Mouse (Mus musculus): Measurements from ENCODE around the gene Capn8.
"Not testable (repeated sequence)": the region's sequence is repeated elsewhere in the genome, so short reads cannot be mapped to it uniquely, and the experiment has no call there.

The Capn8 gene

DNA sequence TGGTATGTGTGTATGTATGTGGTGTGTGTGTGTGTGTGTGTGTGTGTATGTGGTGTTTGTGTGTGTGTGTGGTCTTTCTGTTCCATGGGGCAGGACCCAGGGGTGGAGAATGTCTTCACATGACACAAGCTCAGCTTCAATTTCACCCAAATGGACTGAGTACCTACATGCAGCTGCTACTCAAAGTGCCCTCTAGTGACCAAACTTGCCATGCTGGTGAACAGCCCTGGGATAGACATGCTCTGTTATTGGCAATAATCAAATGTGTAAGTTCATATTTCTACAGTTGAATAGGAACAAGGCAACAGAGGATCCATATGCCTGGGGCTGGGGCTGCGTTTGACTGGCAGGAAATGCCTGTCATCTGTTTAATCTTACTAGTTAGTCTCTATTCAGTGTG lies 50.7 kb downstream of the Capn8 start:
- no peak for DNase-seq (ENCODE audit: extremely low spot score, low spot score)

DNA sequence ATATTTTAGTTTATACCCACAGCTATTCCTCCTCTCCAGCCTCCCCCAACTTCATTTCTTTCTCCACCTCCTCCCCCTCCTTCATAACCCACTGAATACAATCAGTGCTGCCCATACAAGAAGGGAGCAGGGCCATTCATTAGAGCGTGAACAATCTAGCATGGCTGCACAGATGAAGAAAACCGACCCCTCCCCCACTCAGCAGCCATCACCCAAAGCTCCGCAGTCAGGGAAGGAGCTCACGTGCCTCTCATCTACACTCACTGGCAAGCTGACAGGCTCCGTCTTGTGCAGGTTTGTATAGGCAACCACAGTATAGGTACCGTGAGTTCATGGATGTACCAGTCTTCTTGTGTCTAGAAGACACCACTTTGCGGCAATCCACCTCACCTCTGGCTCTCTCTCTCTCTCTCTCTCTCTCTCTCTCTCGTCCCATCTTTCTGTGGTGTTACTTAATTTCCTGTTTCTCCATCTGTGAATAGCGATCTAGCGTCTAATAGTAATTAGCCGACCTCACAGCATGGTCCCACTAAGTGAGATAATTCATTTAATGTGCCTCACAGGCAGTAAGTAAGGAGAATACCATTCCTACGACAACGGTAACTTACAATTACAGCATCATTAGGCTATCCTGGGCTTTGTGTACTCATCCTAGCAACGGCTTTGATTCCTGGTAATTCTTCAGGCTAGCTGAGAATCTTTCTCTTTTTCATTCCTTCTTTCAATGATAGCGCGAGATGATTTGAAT lies 53.6 kb downstream of the Capn8 start:
- DNase-seq (ENCODE audit: extremely low spot score, low spot score) = no peak

DNA sequence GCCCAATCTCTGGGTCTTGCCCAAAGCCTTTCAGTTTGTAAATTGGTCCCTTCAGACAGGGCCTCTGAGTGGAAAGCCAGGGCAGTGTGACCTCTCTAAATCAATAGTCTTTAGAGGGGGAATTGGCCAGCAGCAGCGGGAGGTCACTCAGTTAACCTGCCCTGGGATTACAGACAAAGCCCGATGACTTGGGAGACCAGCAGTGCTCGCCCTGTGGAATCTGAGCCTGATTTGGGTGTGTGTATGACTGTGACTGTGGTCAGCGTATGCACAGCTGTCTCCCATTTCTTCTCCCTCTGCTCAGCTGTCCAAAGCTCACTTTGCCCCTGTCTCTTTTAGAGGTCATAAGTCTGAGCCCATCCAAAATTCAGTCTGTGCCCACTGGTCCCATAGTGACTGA lies 55.7 kb downstream of the Capn8 start:
- no peak for DNase-seq (ENCODE audit: extremely low spot score, low spot score)

- DNase-seq (ENCODE audit: extremely low spot score, low spot score) = no peak
Observed at GRCm38 (mm10) chr1:182621256-182621655, 56.4 kb downstream of the Capn8 start.

GRCm38 (mm10) chr1:182626197-182626596 lies 61.4 kb downstream of the Capn8 start:
- no peak for DNase-seq (ENCODE audit: extremely low spot score, low spot score)

GRCm38 (mm10) chr1:182629228-182629627 lies 64.4 kb downstream of the Capn8 start:
- DNase-seq (ENCODE audit: extremely low spot score, low spot score) = no peak

- no peak for DNase-seq (ENCODE audit: extremely low spot score, low spot score)
Observed at GRCm38 (mm10) chr1:182633712-182634294, 69.0 kb downstream of the Capn8 start.

- no peak for DNase-seq (ENCODE audit: extremely low spot score, low spot score)
Observed at GRCm38 (mm10) chr1:182639016-182639415, 74.2 kb downstream of the Capn8 start.

DNA sequence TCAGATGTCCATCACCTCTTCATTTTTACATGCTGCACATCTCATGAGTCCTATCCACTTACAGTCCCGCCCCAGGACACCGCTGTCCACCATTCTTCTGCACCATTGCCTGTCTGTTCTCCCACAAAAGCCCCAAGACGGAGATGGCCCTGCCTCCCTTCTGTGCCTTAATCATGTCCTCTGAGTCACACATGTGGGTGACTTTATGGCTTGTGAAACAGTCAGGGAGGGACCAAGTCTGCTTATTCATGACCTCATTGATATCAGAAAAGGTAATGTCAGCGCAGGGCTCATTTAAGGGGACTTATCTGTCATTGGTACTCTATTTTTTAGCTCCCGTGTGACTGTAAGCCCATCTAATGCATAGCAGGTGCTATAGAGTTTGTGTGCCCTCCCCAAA lies 74.6 kb downstream of the Capn8 start:
- no peak for DNase-seq (ENCODE audit: extremely low spot score, low spot score)

DNA sequence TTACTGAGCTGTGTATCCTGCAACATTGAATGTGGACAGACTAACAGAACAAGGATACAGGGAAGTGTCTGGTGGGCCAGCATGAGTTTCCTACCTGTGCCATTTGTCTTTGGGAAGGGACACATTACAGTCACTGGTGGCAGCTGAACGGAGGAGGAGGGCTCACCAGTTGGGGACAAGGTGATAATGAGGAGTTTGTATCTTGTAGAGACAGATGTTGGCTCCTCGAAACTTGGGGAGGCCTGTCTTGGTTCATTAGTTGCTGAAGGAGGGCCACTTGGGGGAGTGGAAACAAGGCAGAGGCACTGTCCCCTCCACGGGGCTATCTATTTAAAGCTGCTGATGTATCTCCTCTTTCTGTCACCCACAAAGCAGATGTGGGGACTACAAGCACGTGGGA lies 75.3 kb downstream of the Capn8 start:
- no peak for DNase-seq (ENCODE audit: extremely low spot score, low spot score)

DNA sequence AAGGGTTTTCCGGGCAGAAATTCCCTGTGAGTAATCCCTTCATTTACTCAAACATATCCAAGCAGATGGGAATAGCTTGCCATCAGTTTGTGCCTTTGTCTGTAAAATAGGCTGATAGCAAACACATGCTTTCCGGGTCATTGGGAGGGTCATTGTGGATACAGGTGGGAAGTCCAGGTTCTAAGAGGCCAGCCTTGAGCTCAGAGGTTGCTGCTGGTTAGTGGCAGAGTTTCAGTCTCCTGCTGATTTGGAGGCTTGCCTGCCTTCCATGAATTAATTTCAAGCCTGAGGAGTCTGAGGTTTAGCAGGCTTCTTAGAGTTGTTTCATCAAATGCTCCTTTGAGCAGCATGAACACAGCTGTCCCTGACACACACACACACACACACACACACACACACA lies 78.0 kb downstream of the Capn8 start:
- DNase-seq (ENCODE audit: extremely low spot score, low spot score) = peak; percentile 46

DNA sequence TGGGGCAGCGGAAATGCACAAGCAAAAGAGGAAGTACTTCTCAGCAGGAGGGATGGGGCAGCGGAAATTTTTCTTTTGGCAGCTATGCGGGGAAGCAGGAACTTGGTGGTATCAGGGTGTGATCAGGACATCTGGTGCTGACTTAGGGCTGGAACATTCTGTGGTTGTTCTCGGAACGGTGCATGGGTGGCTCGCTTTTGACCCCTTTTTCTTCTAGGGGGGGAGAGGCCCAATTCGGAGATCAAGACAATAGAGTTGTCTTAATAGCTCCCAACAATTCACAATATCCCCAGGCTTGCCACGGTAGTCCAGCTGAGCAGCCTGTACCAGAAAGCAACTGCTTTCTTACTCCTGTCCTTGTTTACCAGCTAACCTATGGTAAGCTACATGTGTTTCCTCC lies 79.6 kb downstream of the Capn8 start:
- not testable (repeated sequence) for DNase-seq (ENCODE audit: extremely low spot score, low spot score)

DNA sequence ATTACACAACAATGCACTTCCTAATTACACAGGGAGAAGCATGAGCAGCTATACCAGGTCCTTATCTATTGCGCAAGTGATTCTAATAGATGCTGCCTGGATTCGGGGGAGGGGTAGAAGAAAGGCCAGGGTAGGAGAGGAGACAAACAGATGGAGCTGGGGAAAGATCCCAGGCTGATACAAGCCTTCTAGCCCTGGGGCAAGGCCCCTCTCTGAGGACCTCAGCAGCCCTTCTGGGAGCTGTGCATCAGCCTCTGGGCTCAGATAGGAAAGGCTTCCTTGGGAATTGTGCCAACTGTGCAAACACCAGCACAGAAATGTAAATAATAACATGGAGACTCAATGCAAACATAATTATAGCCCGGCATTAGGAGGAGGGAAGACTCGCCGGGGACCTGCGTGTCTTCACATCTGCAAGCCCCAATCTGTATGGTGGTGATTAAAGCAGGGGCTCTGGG lies 80.4 kb downstream of the Capn8 start:
- DNase-seq (ENCODE audit: extremely low spot score, low spot score) = no peak

- DNase-seq (ENCODE audit: extremely low spot score, low spot score) = no peak
Observed at GRCm38 (mm10) chr1:182646796-182647195, 82.0 kb downstream of the Capn8 start.

GRCm38 (mm10) chr1:182657760-182658159 lies 93.0 kb downstream of the Capn8 start:
- peak; percentile 59 for DNase-seq (ENCODE audit: extremely low spot score, low spot score)

DNA sequence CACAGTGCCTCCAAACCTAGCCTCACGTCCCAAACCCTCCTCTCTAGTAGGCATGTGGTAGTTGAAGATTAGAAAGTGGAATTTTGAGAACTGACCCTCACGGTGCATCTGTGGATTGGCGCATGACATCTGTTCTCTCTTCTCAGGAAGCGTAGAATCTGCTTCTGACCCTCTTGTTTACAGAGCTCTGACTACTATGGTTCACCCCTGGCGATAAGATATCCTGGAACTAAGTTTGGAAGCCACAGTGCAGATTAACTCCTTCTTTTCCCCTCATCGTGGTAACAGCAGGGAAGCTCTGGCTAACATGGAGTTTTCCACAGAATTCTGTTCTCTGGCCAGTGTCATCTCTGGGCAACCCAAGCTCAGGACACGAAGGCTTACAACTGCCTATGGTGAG lies 95.6 kb downstream of the Capn8 start:
- DNase-seq (ENCODE audit: extremely low spot score, low spot score) = no peak

DNA sequence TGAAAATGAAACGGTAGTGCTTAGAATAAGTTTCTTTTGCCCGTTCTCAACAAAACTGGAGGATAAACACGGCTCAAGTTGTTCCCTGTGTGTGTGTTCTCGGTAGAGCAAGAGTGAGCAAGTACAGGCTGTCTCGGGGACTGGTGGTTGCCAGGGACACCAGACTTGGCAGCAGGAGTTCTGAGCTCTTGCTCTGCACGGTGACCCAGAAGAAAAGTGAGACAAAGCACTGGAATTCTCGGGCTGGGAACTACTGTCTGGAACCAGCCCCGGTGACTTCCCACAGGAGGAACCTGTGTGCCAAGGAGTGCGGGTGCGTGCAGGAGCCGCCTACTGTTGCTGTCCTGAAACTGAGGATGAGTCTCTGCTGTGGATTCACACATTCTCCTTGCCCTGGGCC lies 98.9 kb downstream of the Capn8 start:
- DNase-seq (ENCODE audit: extremely low spot score, low spot score) = no peak

DNA sequence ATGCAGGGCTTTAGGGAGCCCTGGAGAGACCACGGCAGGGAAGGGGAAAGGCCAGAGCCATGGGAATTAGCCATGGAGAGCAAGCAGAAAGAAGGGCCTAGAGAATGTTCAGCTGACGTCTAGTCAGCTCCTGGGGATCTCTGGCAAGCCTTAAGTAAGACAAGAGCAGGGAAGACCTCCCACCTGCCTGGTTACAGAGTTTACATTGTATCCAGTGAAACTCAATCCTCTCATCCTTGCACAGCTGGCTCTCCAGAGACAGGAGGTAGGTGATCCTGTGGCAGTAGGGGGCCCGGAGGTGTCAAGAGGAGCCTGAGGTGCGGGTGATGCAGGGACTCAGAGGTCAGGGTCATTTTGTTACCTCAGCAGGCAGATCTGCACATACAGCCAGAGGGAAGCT lies 100.0 kb downstream of the Capn8 start:
- DNase-seq (ENCODE audit: extremely low spot score, low spot score) = no peak

- DNase-seq (ENCODE audit: extremely low spot score, low spot score) = no peak
Observed at GRCm38 (mm10) chr1:182667281-182667680, 102.5 kb downstream of the Capn8 start.

GRCm38 (mm10) chr1:182669741-182670140 lies 104.9 kb downstream of the Capn8 start:
- no peak for DNase-seq (ENCODE audit: extremely low spot score, low spot score)

DNA sequence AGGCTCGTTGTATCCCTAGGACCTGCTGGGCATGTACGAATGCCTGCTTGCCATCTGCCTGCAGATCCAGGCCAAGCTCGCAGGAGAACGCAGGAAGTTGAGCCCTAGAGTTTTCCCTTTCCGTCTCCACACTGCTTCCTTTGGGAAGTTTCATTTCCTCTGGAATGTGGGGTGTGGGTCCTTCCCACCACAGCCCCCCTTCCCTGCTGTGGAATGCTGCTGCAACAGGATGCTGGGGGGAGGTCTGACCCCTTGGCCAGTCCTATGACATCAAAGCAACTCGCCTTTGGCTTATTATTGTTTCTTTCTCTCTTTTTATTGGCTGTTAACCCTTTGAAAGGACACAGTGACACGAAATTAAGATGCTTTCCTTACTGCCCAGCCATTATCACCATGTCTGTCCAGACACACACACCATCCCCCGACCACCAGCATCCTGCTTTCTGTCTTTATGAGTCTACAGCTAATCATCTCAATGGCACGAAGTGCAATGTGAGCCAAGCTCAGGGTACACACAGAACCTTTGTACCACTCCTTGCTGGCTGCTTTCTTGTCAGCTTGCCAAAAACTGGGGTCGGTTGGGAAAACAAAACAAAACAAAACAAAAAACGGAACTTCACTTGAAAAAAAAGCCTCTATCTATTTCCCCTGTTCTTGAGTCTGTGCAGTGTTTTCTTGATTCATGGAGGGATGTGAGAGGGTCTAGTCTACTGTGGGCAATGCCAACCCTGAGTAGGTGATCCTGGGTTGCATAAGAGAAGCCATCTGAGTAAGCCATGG lies 105.9 kb downstream of the Capn8 start:
- DNase-seq (ENCODE audit: extremely low spot score, low spot score) = no peak

DNA sequence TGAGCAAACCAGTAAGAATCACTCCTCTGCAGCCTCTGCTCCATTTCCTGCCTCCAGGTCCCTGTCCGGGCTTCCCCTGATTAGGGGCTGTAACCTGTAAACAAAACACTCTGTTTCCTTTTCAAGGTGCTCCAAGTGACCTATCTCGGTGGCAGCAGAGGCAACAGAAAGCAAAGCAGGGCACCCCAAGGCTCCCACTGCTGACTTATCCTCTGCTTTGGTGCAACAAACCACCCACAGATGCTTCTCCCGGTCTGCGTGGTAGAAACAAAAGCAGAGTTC lies 106.5 kb downstream of the Capn8 start:
- DNase-seq (ENCODE audit: extremely low spot score, low spot score) = no peak

- no peak for DNase-seq (ENCODE audit: extremely low spot score, low spot score)
Observed at GRCm38 (mm10) chr1:182675346-182675745, 110.5 kb downstream of the Capn8 start.
